In the genomic region with DNA sequence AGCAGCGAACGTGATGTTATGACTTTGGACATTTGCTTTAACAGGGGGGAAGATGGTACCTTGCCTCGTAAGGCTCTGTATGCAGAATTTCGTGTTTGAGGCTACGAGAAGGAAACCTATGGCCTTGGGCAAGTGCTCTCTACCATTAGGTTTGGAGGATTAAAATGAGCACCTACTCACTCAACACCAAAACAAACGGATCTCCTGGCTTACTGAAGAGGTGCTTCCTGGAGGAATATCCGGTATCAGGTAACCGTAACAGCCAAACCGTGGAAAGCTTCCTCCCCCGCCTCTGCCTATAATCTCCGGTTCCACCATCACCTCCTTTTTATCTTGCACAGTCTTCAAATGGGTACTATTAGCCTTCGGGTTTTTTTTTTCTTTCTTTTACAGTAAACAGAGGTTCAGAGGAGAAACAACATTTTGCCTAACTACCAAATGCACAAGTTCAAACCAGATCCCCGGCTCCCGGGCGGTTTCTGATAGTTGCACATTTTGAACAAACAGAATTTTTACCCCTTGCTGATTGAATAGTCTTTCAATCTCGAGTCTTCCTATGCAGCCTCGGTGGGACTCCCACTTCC, we compare ENCODE assay signal across 7 mouse cellular contexts. TPM values are rescaled to one million over a fixed set of nuclear protein-coding genes. Genes with fewer than 3 reads are reported as not detected.
DNase-seq lines count a peak whose midpoint lies in the region; ATAC-seq and TF ChIP-seq lines count a peak whose summit lies in the region.

No protein-coding gene starts in this region.

- H3K27me3 ChIP-seq in hindbrain, embryonic 12.5 days, result no peaks in the 10 kb centered on the region
- H3K27me3 ChIP-seq in midbrain, embryonic 13.5 days, result no peaks in the 10 kb centered on the region

- peak overlapping the region; percentile 91 for H3K9ac ChIP-seq in hindbrain, embryonic 12.5 days
- peak overlapping the region; percentile 97 for H3K9ac ChIP-seq in midbrain, embryonic 13.5 days (replicated peaks)

- peak; percentile 19 for DNase-seq in spleen, adult 12 weeks (ENCODE audit: low spot score)
- no peak for DNase-seq in spleen, postnatal 14 days (ENCODE audit: low spot score in 2 of 2)
- DNase-seq in left cerebral cortex, postnatal 25 days (ENCODE audit: low spot score in 2 of 2), result no peak
- no peak for DNase-seq in gastrocnemius, postnatal 10 days

- H3K4me2 ChIP-seq in hindbrain, embryonic 12.5 days (replicated peaks), result peak overlapping the region; percentile 84
- peak overlapping the region; percentile 77 for H3K4me2 ChIP-seq in midbrain, embryonic 13.5 days (replicated peaks)

- peak overlapping the region; percentile 86 for H3K4me3 ChIP-seq in cortical plate, adult 2 months (ENCODE audit: insufficient read depth, low read length)
- peak overlapping the region; percentile 91 for H3K4me3 ChIP-seq in hindbrain, embryonic 12.5 days
- H3K4me3 ChIP-seq in midbrain, embryonic 13.5 days (replicated peaks), result peak overlapping the region; percentile 94

- peaks cover 3% of the 10 kb centered on the region; the same call in 1 of the 2 replicates for H3K4me1 ChIP-seq in cortical plate, adult 2 months (ENCODE audit: control insufficient read depth, insufficient read depth, low read length)
- peaks cover 25% of the 10 kb centered on the region for H3K4me1 ChIP-seq in hindbrain, embryonic 12.5 days
- peaks cover 33% of the 10 kb centered on the region for H3K4me1 ChIP-seq in midbrain, embryonic 13.5 days (replicated peaks)

- H3K27ac ChIP-seq in cortical plate, adult 2 months (ENCODE audit: insufficient read depth, low read length), result peak overlapping the region; percentile 76
- peak overlapping the region; percentile 90 for H3K27ac ChIP-seq in hindbrain, embryonic 12.5 days
- peak overlapping the region; percentile 90 for H3K27ac ChIP-seq in midbrain, embryonic 13.5 days

- H3K36me3 ChIP-seq in hindbrain, embryonic 12.5 days, result peaks cover 47% of the 10 kb centered on the region
- peaks cover 47% of the 10 kb centered on the region for H3K36me3 ChIP-seq in midbrain, embryonic 13.5 days

- no peaks in the 10 kb centered on the region for H3K9me3 ChIP-seq in hindbrain, embryonic 12.5 days (replicated peaks)
- H3K9me3 ChIP-seq in midbrain, embryonic 13.5 days, result no peaks in the 10 kb centered on the region

- TF ChIP-seq POLR2A in cortical plate, adult 2 months (IDR thresholded peaks at IDR 0.05; ENCODE audit: extremely low read depth, insufficient read depth, low read length), result no peak

- TF ChIP-seq CTCF in cortical plate, adult 2 months (IDR thresholded peaks at IDR 0.05; ENCODE audit: extremely low read depth, insufficient read depth, low read length), result no peak

- no peak for ATAC-seq in hindbrain, embryonic 12.5 days (ENCODE audit: low FRiP score)
- ATAC-seq in midbrain, embryonic 13.5 days, result no peak

- intact Hi-C loops in left cerebral cortex, postnatal 25 days (cut with DNase I), result loop anchor here (1.0 to 10.0 kb wide), 2 partner anchors 151 to 201 kb away; a partner anchor contains a TSS

- WGBS in hindbrain, embryonic 12.5 days, result 10% methylated on average over 17 of the region's 17 CpGs
- WGBS in midbrain, embryonic 13.5 days, result 12% methylated on average over 17 of the region's 17 CpGs

RNA-seq across cellular contexts. Expression of a gene that starts 0.5 kb away (rescaled TPM):
- polyA plus RNA-seq in cortical plate, adult 2 months (2012; rRNA removed), result 41.8 and 42.9 TPM in 2 replicates
- polyA plus RNA-seq in hindbrain, embryonic 12.5 days (2016; fragmentation: Nextera tagmentation; extraction: Ambion mirVana), result 74.9 and 77.1 TPM in 2 replicates
- 72.6 and 76.2 TPM in 2 replicates for polyA plus RNA-seq in midbrain, embryonic 13.5 days (2015; fragmentation: Nextera tagmentation; extraction: Ambion mirVana)
- 10 to 100 TPM; 55.8 to 56.3 TPM for total RNA-seq in left cerebral cortex, postnatal 25 days (2021)
- 10 to 100 TPM; 40.3 to 41.1 TPM for total RNA-seq in gastrocnemius, postnatal 10 days (2021)

RNA-seq across cellular contexts. Expression of a gene that starts 0.7 kb away (rescaled TPM):
- 36.8 and 37.4 TPM in 2 replicates for polyA plus RNA-seq in cortical plate, adult 2 months (2012; rRNA removed)
- 163 and 170 TPM in 2 replicates for polyA plus RNA-seq in hindbrain, embryonic 12.5 days (2016; fragmentation: Nextera tagmentation; extraction: Ambion mirVana)
- 133 and 134 TPM in 2 replicates for polyA plus RNA-seq in midbrain, embryonic 13.5 days (2015; fragmentation: Nextera tagmentation; extraction: Ambion mirVana)
- 10 to 100 TPM; 61.5 to 61.7 TPM for total RNA-seq in left cerebral cortex, postnatal 25 days (2021)
- total RNA-seq in gastrocnemius, postnatal 10 days (2021), result 10 to 100 TPM; 35.7 to 44.8 TPM

RNA-seq across cellular contexts. Expression of a gene that starts 40.2 kb away (rescaled TPM):
- 103 and 108 TPM in 2 replicates for polyA plus RNA-seq in cortical plate, adult 2 months (2012; rRNA removed)
- 0.83 and 1.1 TPM in 2 replicates for polyA plus RNA-seq in hindbrain, embryonic 12.5 days (2016; fragmentation: Nextera tagmentation; extraction: Ambion mirVana)
- 2.2 and 2.7 TPM in 2 replicates for polyA plus RNA-seq in midbrain, embryonic 13.5 days (2015; fragmentation: Nextera tagmentation; extraction: Ambion mirVana)
- 100 to 1,000 TPM; 110 to 121 TPM for total RNA-seq in left cerebral cortex, postnatal 25 days (2021)
- total RNA-seq in gastrocnemius, postnatal 10 days (2021), result 10 to 100 TPM; 12.3 to 14.4 TPM

RNA-seq across cellular contexts. Expression of a gene that starts 56.4 kb away (rescaled TPM):
- 18.0 and 18.2 TPM in 2 replicates for polyA plus RNA-seq in cortical plate, adult 2 months (2012; rRNA removed)
- polyA plus RNA-seq in hindbrain, embryonic 12.5 days (2016; fragmentation: Nextera tagmentation; extraction: Ambion mirVana), result 11.4 and 11.9 TPM in 2 replicates
- polyA plus RNA-seq in midbrain, embryonic 13.5 days (2015; fragmentation: Nextera tagmentation; extraction: Ambion mirVana), result 8.2 and 9.6 TPM in 2 replicates
- total RNA-seq in left cerebral cortex, postnatal 25 days (2021), result 10 to 100 TPM; 15.9 to 19.0 TPM
- total RNA-seq in gastrocnemius, postnatal 10 days (2021), result 1 to 10 TPM; 4.1 to 5.0 TPM

Comparison
In these comparisons a context has a peak if more than half of its experiments do, and no peak if none do; other contexts are left out.
1. RNA of a gene that starts 40.2 kb away (polyA plus RNA-seq): 103 to 108 TPM in cortical plate, adult 2 months; 2.2 to 2.7 TPM in midbrain, embryonic 13.5 days and 0.83 to 1.1 TPM in hindbrain, embryonic 12.5 days; every median in the first group is over 10 times any median in the second.
2. Peak in every context shown above with its lines, with median percentiles within 50 percentile points of each other: H3K27ac ChIP-seq and H3K4me3 ChIP-seq.